Mouse (Mus musculus): ENCODE data around the gene Zfp473.
A peak's percentile ranks its signal among the peaks of the same experiment; 100 is the strongest.
"Not testable (repeated sequence)": the region's sequence is repeated elsewhere in the genome, so short reads cannot be mapped to it uniquely, and the experiment has no call there.

Zfp473 gene

DNA sequence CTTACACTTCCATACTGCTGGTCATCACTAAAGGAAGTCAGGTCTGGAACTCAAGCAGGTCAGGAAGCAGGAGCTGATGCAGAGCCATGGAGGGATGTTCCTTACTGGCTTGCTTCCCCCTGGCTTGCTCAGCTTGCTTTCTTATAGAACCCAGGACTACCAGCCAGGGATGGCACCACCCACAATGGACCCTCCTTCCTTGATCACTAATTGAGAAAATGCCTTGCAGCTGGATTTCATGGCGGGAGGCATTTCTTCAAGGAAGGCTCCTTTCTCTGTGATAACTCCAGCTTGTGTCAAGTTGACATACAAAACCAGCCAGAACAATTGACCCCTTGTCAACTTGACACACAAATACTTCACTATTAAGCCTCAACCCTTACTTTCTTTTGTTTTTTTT is at the start of gene Zfp473:
Gene Zfp473, minus strand, starts transcription at position 101 of the 400 bp plus-strand sequence.
- DNase-seq (ENCODE audit: low read depth, low spot score); H3K27me3 ChIP-seq (ENCODE audit: control insufficient read depth, insufficient read depth, low read length, poor library complexity, severe bottlenecking); H3K36me3 ChIP-seq (ENCODE audit: control insufficient read depth, insufficient read depth, low read length, poor library complexity, severe bottlenecking): not testable (repeated sequence)

DNA sequence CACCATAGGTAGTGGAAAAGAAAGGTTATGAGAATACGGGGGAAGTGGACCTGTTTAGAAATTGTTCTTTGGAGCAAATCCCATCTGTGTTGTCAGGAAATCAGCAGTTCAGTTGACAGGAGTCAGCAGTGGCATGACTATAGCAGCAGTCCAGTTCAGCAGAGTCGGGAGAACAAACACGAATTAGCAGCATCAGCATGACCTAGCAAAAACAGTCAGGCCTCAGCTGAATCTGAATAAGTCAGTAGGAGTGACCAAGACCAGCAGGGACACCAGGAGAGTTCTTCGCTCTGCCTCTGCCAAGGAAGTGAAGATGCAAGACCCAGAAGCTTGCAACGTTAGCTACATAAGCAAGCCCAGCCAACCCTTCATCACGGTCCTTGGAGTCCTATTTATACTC is 41.9 kb upstream of the Zfp473 start:
- DNase-seq (ENCODE audit: low read depth, low spot score): no peak
- no peaks in the 10 kb centered on the region for H3K36me3 ChIP-seq (ENCODE audit: control insufficient read depth, insufficient read depth, low read length, poor library complexity, severe bottlenecking)
- no peaks in the 10 kb centered on the region for H3K27me3 ChIP-seq (ENCODE audit: control insufficient read depth, insufficient read depth, low read length, poor library complexity, severe bottlenecking)

DNA sequence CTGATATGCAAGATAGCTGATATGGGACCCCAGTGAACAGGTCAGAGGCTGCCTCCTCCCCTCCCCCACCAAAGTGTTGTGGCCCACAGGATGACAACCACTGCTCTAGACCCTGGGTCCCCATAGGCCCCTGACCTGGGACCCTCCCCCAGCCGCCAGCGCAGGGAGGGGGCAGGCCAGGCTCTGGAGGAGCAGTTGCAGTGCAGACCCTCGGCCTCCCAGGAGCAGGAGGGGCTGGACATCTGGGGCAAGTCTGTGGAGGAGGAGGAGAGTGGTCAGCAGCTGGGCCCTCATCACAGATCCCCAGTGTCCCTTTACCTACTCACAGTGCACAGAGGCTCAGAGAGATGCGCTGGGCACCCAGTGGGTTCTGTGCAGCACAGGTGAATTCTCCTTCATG is 39.2 kb upstream of the Zfp473 start:
- DNase-seq (ENCODE audit: low read depth, low spot score): no peak
- Histone ChIP-seq H3K27me3 (ENCODE audit: control insufficient read depth, insufficient read depth, low read length, poor library complexity, severe bottlenecking) (no peaks in the 10 kb centered on the region), H3K36me3 (ENCODE audit: control insufficient read depth, insufficient read depth, low read length, poor library complexity, severe bottlenecking) (no peaks in the 10 kb centered on the region)

DNA sequence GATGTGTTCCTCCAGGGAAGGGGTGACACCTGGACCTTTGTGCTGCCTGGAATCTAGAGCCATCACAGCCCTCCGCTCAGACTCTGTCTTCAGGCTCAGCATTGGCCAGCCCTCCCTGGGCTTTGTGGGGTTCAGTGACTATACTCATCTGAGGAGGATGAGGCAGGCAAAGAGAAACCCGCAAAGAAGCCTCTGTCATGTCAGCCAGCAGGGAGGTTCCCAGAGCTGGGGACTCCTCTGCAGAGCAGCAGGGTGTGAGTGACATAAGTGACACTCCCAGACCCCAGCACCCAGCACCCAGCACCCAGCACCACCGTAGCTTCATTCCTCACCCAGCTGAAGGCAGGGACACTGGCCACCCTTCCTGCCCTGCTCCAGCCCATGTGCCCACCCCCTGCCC is 38.7 kb upstream of the Zfp473 start:
- DNase-seq (ENCODE audit: low read depth, low spot score): no peak
- Histone ChIP-seq H3K27me3 (ENCODE audit: control insufficient read depth, insufficient read depth, low read length, poor library complexity, severe bottlenecking) (no peaks in the 10 kb centered on the region), H3K36me3 (ENCODE audit: control insufficient read depth, insufficient read depth, low read length, poor library complexity, severe bottlenecking) (no peaks in the 10 kb centered on the region)

DNA sequence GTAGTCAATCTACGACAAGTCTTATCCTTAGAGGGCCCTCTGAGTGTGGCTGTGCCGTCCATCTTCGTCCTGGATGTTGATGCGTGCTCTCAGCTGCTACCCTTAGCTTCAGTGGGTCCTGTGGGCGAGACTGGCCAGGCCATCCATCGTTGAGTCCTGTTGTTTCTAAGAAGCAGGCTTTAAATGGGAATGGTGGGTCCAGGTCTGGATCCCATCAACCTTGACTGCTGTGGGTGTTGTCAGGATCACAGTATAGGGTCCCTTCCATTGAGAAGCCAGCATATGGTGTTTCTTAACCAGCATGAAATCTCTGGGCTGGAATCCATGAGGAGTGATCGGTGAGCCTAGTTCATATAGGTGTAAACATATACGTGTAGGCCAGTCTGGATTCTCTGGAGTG is 29.3 kb upstream of the Zfp473 start:
- DNase-seq (ENCODE audit: low read depth, low spot score): no peak
- Histone ChIP-seq H3K27me3 (ENCODE audit: control insufficient read depth, insufficient read depth, low read length, poor library complexity, severe bottlenecking) (no peaks in the 10 kb centered on the region), H3K36me3 (ENCODE audit: control insufficient read depth, insufficient read depth, low read length, poor library complexity, severe bottlenecking) (peaks cover 2% of the 10 kb centered on the region; the same call in 1 of the 2 replicates)

DNA sequence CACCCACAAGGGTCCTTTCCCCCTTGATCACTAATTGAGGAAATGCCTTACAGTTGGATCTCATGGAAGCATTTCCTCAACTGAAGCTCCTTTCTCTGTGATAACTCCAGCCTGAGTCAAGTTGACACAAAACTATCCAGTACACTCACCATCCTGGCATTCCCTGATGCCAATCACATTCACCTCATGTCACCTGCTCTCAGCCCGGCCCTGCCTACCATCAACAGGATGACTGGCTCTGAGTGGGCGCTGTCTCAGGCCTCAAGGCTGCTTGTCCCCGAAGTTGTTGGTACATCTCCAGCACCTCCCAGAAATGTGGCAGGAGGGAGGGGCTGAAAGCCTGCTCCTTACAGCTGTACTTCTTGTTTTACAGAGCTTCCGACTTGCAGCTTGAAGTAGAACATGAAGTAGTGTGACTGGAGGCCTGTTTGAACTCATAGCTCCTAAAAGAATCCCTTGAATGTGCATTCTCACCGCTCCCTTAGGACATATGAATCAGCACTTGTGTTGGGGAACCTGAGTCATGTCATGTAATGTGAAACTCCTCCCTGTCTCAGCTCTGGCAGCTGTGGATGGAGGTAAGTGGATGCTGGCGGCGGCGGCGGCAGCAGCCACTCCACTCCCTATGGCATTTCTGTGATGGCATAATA is 26.1 kb upstream of the Zfp473 start:
- DNase-seq (ENCODE audit: low read depth, low spot score): no peak

DNA sequence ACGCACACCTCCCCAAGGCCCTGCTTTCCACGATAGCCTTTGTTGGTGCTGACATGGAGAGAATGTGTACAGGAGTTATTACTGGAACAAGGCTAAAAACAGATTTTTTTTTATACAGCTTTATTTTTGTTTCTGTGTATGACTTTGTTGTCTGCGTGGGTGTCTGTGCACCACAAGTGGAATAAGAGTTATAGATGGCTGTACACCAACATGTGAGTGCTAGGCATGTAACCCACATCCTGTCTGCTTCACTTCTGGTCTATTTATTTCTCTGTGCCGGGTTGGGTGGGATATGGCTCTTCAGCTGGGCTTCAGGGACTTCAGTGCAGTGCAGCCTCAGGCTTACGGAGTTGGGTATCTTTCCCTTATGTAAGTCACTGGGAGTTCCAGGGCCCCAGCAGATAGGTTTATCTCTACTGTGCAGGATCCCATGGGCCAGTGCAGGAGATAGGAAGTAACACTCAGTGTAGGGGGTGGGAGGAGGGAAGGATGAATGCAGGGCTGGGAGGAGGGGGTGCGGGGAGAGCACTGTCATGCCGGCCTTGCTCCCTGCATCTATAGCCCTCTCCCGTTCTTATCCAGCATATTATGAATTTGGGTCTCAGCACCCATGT is 21.8 kb upstream of the Zfp473 start:
- no peak for DNase-seq (ENCODE audit: low read depth, low spot score)
- Histone ChIP-seq H3K36me3 (ENCODE audit: control insufficient read depth, insufficient read depth, low read length, poor library complexity, severe bottlenecking) (peaks cover 9% of the 10 kb centered on the region), H3K27me3 (ENCODE audit: control insufficient read depth, insufficient read depth, low read length, poor library complexity, severe bottlenecking) (no peaks in the 10 kb centered on the region)

More for the DNA sequence above, 26.1 kb upstream of the Zfp473 start:
- no peaks in the 10 kb centered on the region for H3K27me3 ChIP-seq (ENCODE audit: control insufficient read depth, insufficient read depth, low read length, poor library complexity, severe bottlenecking)
- peaks cover 4% of the 10 kb centered on the region for H3K36me3 ChIP-seq (ENCODE audit: control insufficient read depth, insufficient read depth, low read length, poor library complexity, severe bottlenecking)

DNA sequence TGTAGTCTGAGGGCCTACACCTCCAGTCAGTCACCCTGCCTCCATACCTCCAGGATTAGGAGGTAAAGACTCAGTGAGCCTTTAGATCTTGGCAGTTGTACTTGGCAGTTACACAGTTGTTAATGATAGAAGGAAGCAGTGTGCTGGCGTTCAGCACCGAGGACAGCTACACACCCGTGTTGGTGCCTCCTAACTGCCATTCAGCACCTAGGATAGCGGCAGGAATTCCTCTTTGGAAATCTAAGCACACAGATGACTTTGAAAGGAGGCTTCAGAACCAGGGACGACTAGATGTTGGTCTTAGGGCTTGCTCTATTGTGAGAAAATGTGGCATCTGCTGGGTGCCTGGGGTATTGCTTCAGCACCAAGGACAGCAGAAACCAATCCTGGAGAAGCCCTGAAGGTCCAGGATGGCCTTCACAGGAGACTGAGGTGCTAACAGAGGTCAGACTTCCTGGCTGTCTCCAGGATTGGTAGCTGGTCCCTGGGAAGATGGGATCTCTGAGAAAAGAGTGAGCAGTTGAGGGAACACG is 19.3 kb upstream of the Zfp473 start:
- peaks cover 7% of the 10 kb centered on the region for H3K36me3 ChIP-seq (ENCODE audit: control insufficient read depth, insufficient read depth, low read length, poor library complexity, severe bottlenecking)
- H3K27me3 ChIP-seq (ENCODE audit: control insufficient read depth, insufficient read depth, low read length, poor library complexity, severe bottlenecking): no peaks in the 10 kb centered on the region
- DNase-seq (ENCODE audit: low read depth, low spot score): peak; percentile 38

DNA sequence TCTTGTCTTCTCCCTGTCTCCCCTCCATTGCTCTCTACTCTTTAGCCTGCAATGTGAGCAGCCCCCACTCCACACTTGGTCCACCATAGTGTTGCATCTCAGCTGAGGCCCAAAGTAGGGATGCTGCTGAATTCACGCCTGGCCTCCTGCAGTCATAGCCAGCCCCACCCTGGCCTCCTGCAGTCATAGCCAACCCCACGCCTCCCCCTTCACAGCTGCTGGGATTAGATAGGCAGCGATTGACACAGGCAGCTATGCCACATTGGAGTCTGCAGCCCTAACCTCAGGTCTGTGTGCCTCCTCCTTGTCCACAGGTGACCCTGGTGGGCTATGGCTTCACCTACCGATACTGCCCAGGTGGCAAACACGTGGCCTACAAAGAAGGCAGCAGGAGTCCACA is 17.3 kb upstream of the Zfp473 start:
- DNase-seq (ENCODE audit: low read depth, low spot score): no peak
- H3K27me3 ChIP-seq (ENCODE audit: control insufficient read depth, insufficient read depth, low read length, poor library complexity, severe bottlenecking): no peaks in the 10 kb centered on the region

DNA sequence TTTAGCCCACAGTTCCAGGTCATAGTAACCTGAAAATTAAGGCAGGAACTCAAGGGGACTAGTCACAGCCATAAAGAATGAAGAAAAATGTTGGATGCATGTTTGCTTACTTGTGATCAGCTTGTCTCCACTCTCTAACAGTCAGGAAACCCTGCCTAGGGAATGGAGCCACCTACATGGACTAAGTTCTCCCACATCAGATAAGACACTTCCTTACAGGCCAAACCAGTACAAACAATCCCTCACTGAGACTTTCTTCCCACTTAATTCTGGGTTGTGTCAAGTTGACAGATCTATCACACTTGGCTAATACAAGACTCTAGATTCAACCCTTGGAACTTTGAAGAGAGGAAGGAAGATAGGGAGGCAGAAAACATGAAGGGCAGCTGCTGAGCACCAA is 9.5 kb upstream of the Zfp473 start:
- H3K36me3 ChIP-seq (ENCODE audit: control insufficient read depth, insufficient read depth, low read length, poor library complexity, severe bottlenecking): peaks cover 7% of the 10 kb centered on the region
- DNase-seq (ENCODE audit: low read depth, low spot score): no peak
- H3K27me3 ChIP-seq (ENCODE audit: control insufficient read depth, insufficient read depth, low read length, poor library complexity, severe bottlenecking): no peaks in the 10 kb centered on the region

More for the DNA sequence above, 17.3 kb upstream of the Zfp473 start:
- peaks cover 7% of the 10 kb centered on the region for H3K36me3 ChIP-seq (ENCODE audit: control insufficient read depth, insufficient read depth, low read length, poor library complexity, severe bottlenecking)

DNA sequence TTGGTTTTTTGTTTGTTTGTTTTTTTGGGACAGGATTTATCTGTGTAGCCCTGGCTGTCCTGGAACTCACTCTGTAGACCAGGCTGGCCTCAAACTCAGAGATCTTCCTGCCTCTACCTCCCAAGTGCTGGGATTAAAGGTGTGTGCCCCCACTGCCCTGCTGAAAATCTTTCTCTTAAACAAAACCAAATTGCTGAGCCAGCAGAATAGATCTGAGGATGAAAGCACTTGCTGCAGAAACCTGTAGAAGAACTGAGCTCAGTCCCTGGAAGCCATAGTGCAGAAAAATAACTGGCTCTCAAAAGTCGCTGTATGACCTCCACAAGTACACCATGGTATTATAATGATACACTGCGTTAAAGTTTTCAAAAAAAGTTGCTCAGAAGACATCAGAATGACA is 6.3 kb upstream of the Zfp473 start:
- Histone ChIP-seq H3K36me3 (ENCODE audit: control insufficient read depth, insufficient read depth, low read length, poor library complexity, severe bottlenecking) (peaks cover 7% of the 10 kb centered on the region), H3K27me3 (ENCODE audit: control insufficient read depth, insufficient read depth, low read length, poor library complexity, severe bottlenecking) (no peaks in the 10 kb centered on the region)
- no peak for DNase-seq (ENCODE audit: low read depth, low spot score)

DNA sequence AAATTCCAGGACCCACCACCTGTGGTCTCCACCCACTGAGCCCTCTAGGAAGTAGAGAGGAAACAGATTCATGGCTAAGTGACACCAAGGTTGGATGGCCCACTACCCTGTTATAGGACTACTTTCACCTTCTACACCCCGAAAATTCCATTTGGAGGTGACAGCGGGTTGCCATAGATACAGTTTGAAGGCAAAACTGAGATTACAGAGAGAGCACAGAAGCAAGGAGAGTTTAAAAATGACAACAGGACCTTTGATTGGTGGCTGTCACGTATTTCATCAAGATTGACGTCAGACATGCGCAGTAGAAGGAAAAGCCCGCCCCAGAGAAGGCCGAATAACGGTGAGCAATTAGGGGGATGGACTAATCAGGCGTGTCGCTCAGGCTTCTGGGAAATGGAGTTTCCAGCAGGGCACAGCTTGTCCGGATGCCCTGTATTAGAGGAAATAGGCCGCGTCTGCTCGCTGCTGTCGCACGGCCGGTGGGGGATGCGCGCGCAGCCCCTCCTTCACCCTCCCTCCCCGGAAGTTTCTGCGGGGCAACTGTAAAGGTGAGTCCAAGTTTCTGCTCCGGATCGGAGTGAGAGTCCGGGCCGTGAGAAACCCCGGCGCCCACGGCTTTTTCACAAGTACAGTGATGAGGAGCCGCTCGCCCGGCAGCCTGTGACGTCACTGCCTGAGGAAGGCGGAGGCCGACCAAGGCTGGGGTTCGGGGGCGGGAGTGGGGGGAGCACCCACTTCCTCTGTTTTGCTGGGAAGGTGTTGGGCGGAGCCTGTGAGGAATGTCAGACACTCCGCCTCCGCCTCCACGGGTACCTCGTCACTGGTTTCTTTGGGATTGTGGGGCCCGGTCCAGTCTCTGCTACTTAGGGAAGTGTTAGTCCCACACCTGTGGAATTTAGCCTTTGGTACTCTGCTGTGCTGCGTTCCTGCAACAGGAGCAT is 2.5 kb downstream of the Zfp473 start, which contains the start of gene Vrk3:
Gene Vrk3, plus strand, starts transcription at position 313 of the 944 bp plus-strand sequence.
- no peaks in the 10 kb centered on the region for H3K36me3 ChIP-seq (ENCODE audit: control insufficient read depth, insufficient read depth, low read length, poor library complexity, severe bottlenecking)
- DNase-seq (ENCODE audit: low read depth, low spot score): peak; percentile 98
- no peaks in the 10 kb centered on the region for H3K27me3 ChIP-seq (ENCODE audit: control insufficient read depth, insufficient read depth, low read length, poor library complexity, severe bottlenecking)

DNA sequence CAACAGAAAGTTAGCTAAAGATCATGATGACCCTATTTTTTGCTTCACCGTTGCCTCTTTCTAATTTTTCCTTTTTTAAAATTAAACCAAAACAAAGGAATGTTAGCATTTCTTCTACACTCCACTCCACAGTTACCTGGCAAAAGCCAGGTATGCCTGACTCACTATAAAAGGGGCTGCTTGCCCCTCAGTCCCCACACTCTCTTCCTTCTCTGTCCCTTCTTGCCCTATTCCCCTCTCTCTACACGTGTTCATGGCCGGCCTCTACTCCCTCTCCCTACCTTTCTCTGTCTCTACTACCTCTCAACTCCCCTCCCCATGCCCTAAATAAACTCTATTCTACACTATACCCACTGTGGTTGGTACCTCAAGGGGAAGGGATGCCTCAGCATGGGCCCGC is 3.7 kb downstream of the Zfp473 start:
- Histone ChIP-seq H3K27me3 (ENCODE audit: control insufficient read depth, insufficient read depth, low read length, poor library complexity, severe bottlenecking) (no peaks in the 10 kb centered on the region), H3K36me3 (ENCODE audit: control insufficient read depth, insufficient read depth, low read length, poor library complexity, severe bottlenecking) (no peaks in the 10 kb centered on the region)
- no peak for DNase-seq (ENCODE audit: low read depth, low spot score)

DNA sequence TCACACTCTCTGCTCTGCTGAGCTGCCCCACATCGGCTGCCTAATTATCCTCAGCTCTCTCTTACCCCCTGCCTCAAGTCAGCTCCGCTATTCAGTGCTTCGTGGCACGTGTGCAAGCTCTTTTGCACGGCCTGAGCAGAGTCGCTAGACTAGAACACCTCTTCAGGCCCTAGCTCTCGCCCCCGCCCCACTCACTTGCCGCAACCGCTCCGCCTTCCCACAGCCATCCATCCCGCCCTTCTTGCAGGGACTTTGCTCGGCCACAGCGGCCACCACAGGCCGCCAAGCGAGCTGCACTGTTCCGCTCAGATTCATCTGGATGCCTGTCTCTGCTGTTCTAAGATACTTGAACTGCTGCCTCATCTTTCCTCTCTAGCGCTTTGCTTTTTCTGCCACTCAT is 5.8 kb downstream of the Zfp473 start:
- H3K36me3 ChIP-seq (ENCODE audit: control insufficient read depth, insufficient read depth, low read length, poor library complexity, severe bottlenecking): no peaks in the 10 kb centered on the region
- H3K27me3 ChIP-seq (ENCODE audit: control insufficient read depth, insufficient read depth, low read length, poor library complexity, severe bottlenecking): no peaks in the 10 kb centered on the region
- DNase-seq (ENCODE audit: low read depth, low spot score): peak; percentile 86

DNA sequence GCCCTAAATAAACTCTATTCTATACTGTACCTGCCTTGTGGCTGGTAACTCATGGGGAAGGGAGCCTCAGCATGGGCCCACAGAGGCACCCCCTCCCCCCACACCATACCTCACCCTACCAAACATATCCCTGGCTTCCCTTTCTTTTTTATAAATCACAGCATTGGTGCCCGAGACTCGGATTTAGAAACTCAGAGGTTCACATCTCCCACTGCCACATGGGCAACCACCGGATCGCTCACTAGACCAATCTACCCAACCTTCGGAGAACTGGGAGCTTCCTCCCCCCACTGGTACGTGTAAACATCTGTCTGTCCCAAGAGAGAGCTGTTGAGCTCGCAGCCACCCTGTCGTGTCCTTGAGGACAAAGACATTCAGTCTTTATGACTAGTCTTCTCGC is 6.6 kb downstream of the Zfp473 start:
- Histone ChIP-seq H3K36me3 (ENCODE audit: control insufficient read depth, insufficient read depth, low read length, poor library complexity, severe bottlenecking) (no peaks in the 10 kb centered on the region), H3K27me3 (ENCODE audit: control insufficient read depth, insufficient read depth, low read length, poor library complexity, severe bottlenecking) (no peaks in the 10 kb centered on the region)
- no peak for DNase-seq (ENCODE audit: low read depth, low spot score)

Measured in splenic B cell, adult 2 months (primary cell).